Mouse (Mus musculus) skeletal muscle tissue, postnatal 0 days (tissue): Measurements from ENCODE around the gene Fap. TPM values are rescaled to one million over a fixed set of nuclear protein-coding genes. Genes with fewer than 3 reads are reported as not detected.

Experiments used
- polyA plus RNA-seq: library from polyadenylated mRNA; unstranded; fragments of >200 nt; fragmentation: Nextera tagmentation; extraction: Ambion mirVana; gene quantifications from 2 replicates; pipeline ENCODE4 v1.2.1, GENCODE M21; 2015

Gene Fap
- 27.0 and 27.2 TPM in 2 replicates for polyA plus RNA-seq

GRCm38 (mm10) chr2:62573753-62574159, at the start of gene Fap:
Gene Fap (minus strand): TSS chr2:62574075.

GRCm38 (mm10) chr2:62483550-62483949, 90.3 kb downstream of the Fap start, which contains the start of gene Gcg:
Gene Gcg (minus strand): TSS chr2:62483650.

Other genes starting within 250 kb of the Fap start
- 6.4 and 7.4 TPM in 2 replicates for gene Dpp4, start 161.8 kb downstream of the Fap start, polyA plus RNA-seq
- 0.24 and 0.27 TPM in 2 replicates for gene Gcg, start 90.4 kb downstream of the Fap start, polyA plus RNA-seq
- gene Ifih1, start 72.2 kb upstream of the Fap start, polyA plus RNA-seq, result 2.4 TPM in 2 replicates
- 1.6 and 1.9 TPM in 2 replicates for gene Gca, start 90.2 kb upstream of the Fap start, polyA plus RNA-seq